Mouse (Mus musculus) stomach, postnatal 0 days (tissue): ENCODE data around the gene Tescl. TPM values are rescaled to one million over a fixed set of nuclear protein-coding genes. Genes with fewer than 3 reads are reported as not detected.
A peak's percentile ranks its signal among the peaks of the same experiment; 100 is the strongest.

Experiments used
- ATAC-seq: fragments of 200-750 bp; cut with Nextera tagmentation; 2 replicates; pipeline ENCODE4 v1.8.0; 2017; ENCODE audit not compliant: low FRiP score, low TSS enrichment
- DNase-seq: peaks from one replicate; pipeline ENCODE4 v3.0.0-alpha.2; 2016; ENCODE audit warnings: low spot score
- H3K27ac ChIP-seq: fragments of 300-500 bp; sonication (generic); replicated peaks from 2 replicates; pipeline ENCODE4 v1.5.1; 2014; ENCODE audit warnings: mild to moderate bottlenecking, control low read depth
- H3K27me3 ChIP-seq: fragments of 300-500 bp; sonication (generic); 2 replicates; pipeline ENCODE4 v1.6.1; 2014; ENCODE audit warnings: low read length; ENCODE audit not compliant: control insufficient read depth, insufficient read depth
- H3K36me3 ChIP-seq: fragments of 300-500 bp; sonication (generic); 2 replicates; pipeline ENCODE4 v1.6.1; 2014; ENCODE audit warnings: low read length, mixed read lengths; ENCODE audit not compliant: control insufficient read depth, insufficient read depth
- H3K4me1 ChIP-seq: fragments of 300-500 bp; sonication (generic); replicated peaks from 2 replicates; pipeline ENCODE4 v1.6.1; 2014; ENCODE audit warnings: antibody characterized with exemption; ENCODE audit not compliant: control insufficient read depth, insufficient read depth
- H3K4me2 ChIP-seq: fragments of 300-500 bp; sonication (generic); replicated peaks from 2 replicates; pipeline ENCODE4 v1.6.1; 2014; ENCODE audit warnings: low read depth, mild to moderate bottlenecking, control low read depth, moderate library complexity
- H3K4me3 ChIP-seq: fragments of 300-500 bp; sonication (generic); 2 replicates; pipeline ENCODE4 v1.5.1; 2014; ENCODE audit warnings: low read depth, low read length, control low read depth
- H3K9ac ChIP-seq: fragments of 300-500 bp; sonication (generic); 2 replicates; pipeline ENCODE4 v1.6.1; 2014; ENCODE audit warnings: mild to moderate bottlenecking, low read length, control low read depth, mixed read lengths
- H3K9me3 ChIP-seq: fragments of 300-500 bp; sonication (generic); 2 replicates; pipeline ENCODE4 v1.6.1; 2016; ENCODE audit warnings: low read length; ENCODE audit not compliant: control insufficient read depth
- CTCF ChIP-seq: IDR thresholded peaks from 2 replicates; pipeline ENCODE4 v1.5.1; 2016; ENCODE audit warnings: antibody characterized with exemption, low read depth, mild to moderate bottlenecking, moderate library complexity
- EP300 ChIP-seq: optimal IDR thresholded peaks from 2 replicates; pipeline ENCODE3; 2016; ENCODE audit warnings: antibody characterized with exemption
- WGBS: fragments of 180-500 bp; shearing (Covaris S2); extraction: QIAGEN DNeasy Blood & Tissue Kit; methylation state at CpG from one replicate; pipeline ENCODE4 v1.1.7; 2014; 5-methylcytosine and 5-hydroxymethylcytosine counted together
- polyA plus RNA-seq: library from polyadenylated mRNA; unstranded; fragments of >200 nt; fragmentation: Nextera tagmentation; extraction: Ambion mirVana; gene quantifications from 2 replicates; pipeline ENCODE4 v1.2.1, GENCODE M21; 2015

Gene Tescl
- polyA plus RNA-seq, 1 experiment from 2014 or later, result 0.15 TPM

DNA sequence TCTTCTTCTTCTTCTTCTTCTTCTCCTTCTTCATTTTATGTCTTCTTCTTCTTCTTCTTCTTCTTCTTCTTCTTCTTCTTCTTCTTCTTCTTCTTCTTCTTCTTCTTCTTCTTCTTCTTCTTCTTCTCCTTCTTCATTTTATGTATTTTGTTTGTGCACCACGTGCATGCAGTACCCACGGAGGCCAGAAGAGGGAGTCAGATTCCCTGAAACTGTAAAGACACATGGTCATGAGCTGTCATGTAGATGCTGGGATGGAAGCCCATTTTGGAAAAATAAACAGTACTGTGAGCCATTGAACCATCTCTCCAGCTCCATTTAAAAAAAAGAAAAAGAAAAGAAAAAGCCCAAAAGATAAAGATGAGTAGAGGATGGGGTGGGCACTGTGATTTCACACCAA lies 4.5 kb upstream of the Tescl start:
- H3K27ac ChIP-seq, result no peak overlapping the region
- TF ChIP-seq CTCF (peak; percentile 45), EP300 (no peak)
- H3K36me3 ChIP-seq, result no peaks in the 10 kb centered on the region
- H3K4me3 ChIP-seq, result no peak overlapping the region
- DNase-seq (no peak), ATAC-seq (no peak)
- H3K27me3 ChIP-seq, result no peaks in the 10 kb centered on the region
- no peaks in the 10 kb centered on the region for H3K9me3 ChIP-seq
- no peak overlapping the region for H3K4me2 ChIP-seq
- H3K4me1 ChIP-seq, result no peaks in the 10 kb centered on the region
- no peak overlapping the region for H3K9ac ChIP-seq
- 43% methylated on average over 2 of the region's 2 CpGs for WGBS

DNA sequence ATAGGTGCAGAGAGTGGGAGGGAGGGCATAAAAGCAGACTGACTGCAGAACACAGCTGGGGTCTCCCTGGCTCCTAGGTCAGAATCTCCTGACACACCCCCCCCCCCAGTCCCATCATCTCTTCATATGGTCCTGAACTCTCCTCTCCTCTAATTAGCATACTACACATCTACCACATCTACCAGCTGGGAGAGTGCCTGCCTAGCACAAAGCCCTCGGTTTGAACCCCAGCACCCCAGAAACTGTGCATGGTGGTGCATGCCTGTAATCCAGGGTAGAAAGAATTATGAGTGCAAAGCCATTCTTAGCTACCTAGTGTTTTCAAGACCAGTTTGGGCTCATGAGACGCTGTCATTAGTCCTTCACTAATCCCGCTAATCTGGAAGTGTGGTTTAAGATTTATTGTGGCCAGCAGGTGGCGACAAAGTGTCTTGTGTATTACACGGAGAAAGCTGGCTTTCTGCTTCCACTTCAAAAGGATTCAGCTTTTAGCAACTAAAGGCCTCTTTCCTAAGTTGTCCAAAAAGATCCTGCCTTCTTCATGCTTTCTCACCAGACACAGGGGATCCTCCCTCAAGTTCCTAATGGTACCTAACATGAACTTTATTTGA lies 2.1 kb upstream of the Tescl start:
- TF ChIP-seq CTCF (peak; percentile 84), EP300 (no peak)
- H3K4me2 ChIP-seq, result no peak overlapping the region
- DNase-seq, result peak; percentile 69
- H3K27ac ChIP-seq, result no peak overlapping the region
- H3K36me3 ChIP-seq, result no peaks in the 10 kb centered on the region
- no peak overlapping the region for H3K4me3 ChIP-seq
- no peak for ATAC-seq
- 8% methylated on average over 5 of the region's 5 CpGs for WGBS
- H3K9ac ChIP-seq, result no peak overlapping the region
- H3K27me3 ChIP-seq, result no peaks in the 10 kb centered on the region
- H3K9me3 ChIP-seq, result no peaks in the 10 kb centered on the region
- H3K4me1 ChIP-seq, result no peaks in the 10 kb centered on the region

DNA sequence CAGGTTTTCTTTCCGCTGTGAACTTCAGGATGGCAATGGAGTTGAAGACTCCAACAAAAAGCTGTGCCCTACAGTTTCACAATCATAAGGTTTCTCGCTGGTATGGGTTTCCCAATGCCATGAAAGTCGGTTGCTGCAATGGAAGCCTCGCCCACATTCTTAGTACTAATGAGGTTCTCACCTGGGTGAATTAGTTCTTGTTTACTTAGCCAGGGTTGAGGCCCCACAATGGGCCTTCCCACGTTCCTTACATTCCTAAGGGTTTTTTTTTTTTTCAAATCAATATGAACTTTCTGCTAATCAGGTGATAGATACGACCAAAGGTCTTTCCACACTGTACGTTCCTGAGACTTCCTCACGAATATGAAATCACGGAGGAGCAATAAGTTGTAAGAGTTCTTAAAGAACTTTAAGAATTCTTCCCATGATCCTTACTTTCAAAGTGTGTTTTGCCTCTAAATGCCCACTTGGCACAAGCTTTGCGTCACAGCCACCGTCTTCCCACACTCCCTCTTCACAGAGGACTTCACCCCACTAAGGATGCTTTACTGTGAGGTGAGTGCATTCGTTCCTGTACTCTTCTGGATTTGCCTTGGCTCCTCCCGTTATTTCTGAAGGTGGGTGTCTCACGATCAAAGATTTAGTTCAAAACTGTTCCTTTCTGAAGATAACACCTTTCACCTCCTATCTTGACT lies 6.3 kb downstream of the Tescl start:
- Histone ChIP-seq H3K4me2 (no peak overlapping the region), H3K9ac (no peak overlapping the region), H3K27ac (no peak overlapping the region), H3K9me3 (0 out of 2 replicates have a peak, but pooled peaks cover 2% of the 10 kb centered on the region), H3K27me3 (no peaks in the 10 kb centered on the region), H3K4me3 (no peak overlapping the region), H3K36me3 (no peaks in the 10 kb centered on the region), H3K4me1 (no peaks in the 10 kb centered on the region)
- 58% methylated on average over 14 of the region's 14 CpGs for WGBS
- DNase-seq, result peak; percentile 34
- TF ChIP-seq CTCF (no peak), EP300 (no peak)
- peak; percentile 83 for ATAC-seq

DNA sequence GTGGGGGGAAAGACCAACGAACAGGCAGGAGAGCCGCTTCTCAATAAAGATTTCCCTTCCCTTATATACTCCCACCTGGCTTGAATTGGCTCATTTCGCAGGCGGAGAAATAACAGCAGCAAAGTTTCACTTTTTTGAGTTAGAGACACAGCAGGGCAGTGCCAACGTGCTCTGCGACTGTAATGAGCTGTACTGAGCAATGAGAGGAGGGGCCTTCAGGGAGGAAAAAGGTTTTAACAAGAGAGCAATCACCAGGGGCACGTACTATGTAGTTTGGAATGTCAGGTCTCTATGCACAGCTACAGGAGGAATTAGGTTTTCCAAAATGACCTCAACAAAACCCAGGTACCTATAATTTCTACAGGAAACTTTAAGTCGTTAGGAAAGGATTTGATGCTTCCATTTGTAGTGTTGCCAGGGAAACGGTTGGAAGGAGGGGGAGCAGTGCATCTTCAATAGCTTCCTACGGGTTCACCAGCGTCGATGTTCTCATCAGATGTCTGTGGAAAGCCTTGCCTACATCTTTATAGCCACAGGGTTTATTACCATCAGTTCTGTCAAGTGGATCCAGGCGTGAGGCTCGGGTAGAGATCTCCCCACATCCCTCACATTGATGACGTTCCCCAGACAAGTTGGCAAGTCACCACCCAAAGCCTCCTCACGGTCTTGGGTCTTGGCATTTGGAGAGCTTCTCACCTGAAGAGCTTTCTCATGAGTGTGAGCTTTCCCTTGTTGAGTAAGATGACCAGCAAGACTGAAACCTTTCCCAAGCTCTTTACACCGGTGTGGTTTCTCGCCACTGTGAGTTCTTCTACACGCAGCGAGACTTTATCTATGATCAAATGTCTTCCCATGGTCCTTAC lies 7.2 kb downstream of the Tescl start:
- no peak for TF ChIP-seq EP300
- no peak for TF ChIP-seq CTCF
- H3K36me3 ChIP-seq, result no peaks in the 10 kb centered on the region
- peak overlapping the region; percentile 41 for H3K4me2 ChIP-seq
- H3K4me3 ChIP-seq, result peak overlapping the region; percentile 22
- WGBS, result 55% methylated on average over 20 of the region's 20 CpGs
- no peak for ATAC-seq
- DNase-seq, result no peak
- 0 out of 2 replicates have a peak, but pooled peaks cover 2% of the 10 kb centered on the region for H3K9me3 ChIP-seq
- no peaks in the 10 kb centered on the region for H3K4me1 ChIP-seq
- no peak overlapping the region for H3K9ac ChIP-seq
- no peaks in the 10 kb centered on the region for H3K27me3 ChIP-seq
- no peak overlapping the region for H3K27ac ChIP-seq

DNA sequence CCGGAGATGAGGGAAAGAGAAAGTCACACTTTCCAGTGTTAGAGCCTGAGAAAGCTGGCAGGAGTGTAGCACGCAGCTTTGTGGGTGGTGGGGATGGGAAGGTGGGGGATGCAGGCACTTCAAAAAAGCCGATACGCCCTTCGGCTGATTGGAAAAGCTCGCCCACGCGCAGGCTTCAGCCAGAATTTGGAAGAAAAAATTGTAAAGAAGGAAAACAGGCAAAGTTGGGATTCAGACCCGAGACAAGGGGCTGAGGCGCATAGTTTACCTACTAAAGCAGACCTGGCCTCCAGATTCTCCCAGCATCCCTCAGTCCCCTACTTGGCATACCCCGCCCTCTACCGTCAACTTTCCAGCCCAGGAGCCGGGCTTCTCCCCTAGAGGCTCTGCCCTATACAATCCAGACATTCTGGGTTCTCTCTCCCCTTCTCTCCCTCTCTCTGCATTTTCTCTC lies 8.0 kb downstream of the Tescl start:
- no peak for ATAC-seq
- DNase-seq, result peak; percentile 32
- Histone ChIP-seq H3K4me3 (peak overlapping the region; percentile 22), H3K36me3 (no peaks in the 10 kb centered on the region), H3K4me2 (peak overlapping the region; percentile 41), H3K27me3 (no peaks in the 10 kb centered on the region), H3K27ac (no peak overlapping the region), H3K9ac (no peak overlapping the region), H3K4me1 (no peaks in the 10 kb centered on the region), H3K9me3 (0 out of 2 replicates have a peak, but pooled peaks cover 2% of the 10 kb centered on the region)
- WGBS, result 12% methylated on average over 13 of the region's 13 CpGs
- TF ChIP-seq CTCF, result peak; percentile 18; the same call in 1 of the 2 replicates
- TF ChIP-seq EP300, result no peak
